Mouse (Mus musculus): Measurements from ENCODE around the gene Patl2. TPM values are rescaled to one million over a fixed set of nuclear protein-coding genes. Genes with fewer than 3 reads are reported as not detected.

Patl2 gene
- total and polyA plus RNA-seq, 3 experiments = not detected

DNA sequence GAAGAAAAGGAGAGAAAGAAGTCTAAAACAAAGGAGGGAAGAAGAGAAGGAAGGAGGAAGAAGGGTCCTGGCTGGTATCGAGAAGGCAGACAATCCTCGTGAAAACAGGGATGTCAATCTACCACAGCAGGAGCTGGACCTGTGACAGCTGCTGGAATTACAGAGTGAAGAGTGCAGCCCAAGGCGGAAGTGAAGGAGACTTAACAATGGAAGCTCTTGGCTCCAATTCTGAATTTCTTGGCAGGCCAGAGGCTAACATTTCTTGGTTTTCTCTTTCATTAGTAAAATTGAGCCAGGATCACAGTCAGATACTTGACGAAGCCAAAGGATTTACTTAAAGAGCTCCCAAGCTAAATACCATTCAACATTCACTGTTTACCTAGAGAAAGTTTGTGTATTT lies 99.5 kb downstream of the Patl2 start:
- dilution Hi-C loops (cut with MboI; ENCODE audit: extremely low pct_ligation_motif_present, extremely low pct_unique_long_range_greater_than_20kb, low sequenced_read_pairs) (no loop called here), in situ Hi-C loops (cut with MboI; ENCODE audit: low pct_ligation_motif_present, low pct_unique_long_range_greater_than_20kb, low sequenced_read_pairs) (no loop called here)
- Histone ChIP-seq H3K9me3 (replicated peaks; ENCODE audit: low read length) (no peaks in the 10 kb centered on the region), H3K36me3 (replicated peaks in 1 of 2; ENCODE audit: control insufficient read depth in 1 of 2, insufficient read depth in 1 of 2, low read length in 1 of 2) (peaks cover 44 to 86% of the 10 kb centered on the region in 2 experiments), H3K27ac (ENCODE audit: insufficient read depth, low read depth) (no peak overlapping the region), H3K9ac (ENCODE audit: insufficient read depth, low read depth) (no peak overlapping the region), H3K4me2 (ENCODE audit: insufficient read depth, low read depth, poor library complexity, severe bottlenecking) (no peak overlapping the region), H3K79me2 (replicated peaks; ENCODE audit: control insufficient read depth, extremely low read depth, insufficient read depth, poor library complexity, severe bottlenecking) (no peaks in the 10 kb centered on the region), H3K4me1 (ENCODE audit: control insufficient read depth in 1 of 2, insufficient read depth in 2 of 2) (no peaks in the 10 kb centered on the region), H3K4me3 (replicated peaks in 1 of 3; ENCODE audit: low read depth in 2 of 3, low read length in 2 of 3, poor library complexity in 1 of 3) (no peak overlapping the region), H3K27me3 (replicated peaks) (no peaks in the 10 kb centered on the region)
- DNase-seq (ENCODE audit: extremely low read depth) = no peak
- TF ChIP-seq USF1 (IDR thresholded peaks at IDR 0.05; ENCODE audit: low read depth, low read length) = no peak
- no peak for TF ChIP-seq UBTF (IDR thresholded peaks at IDR 0.05; ENCODE audit: low read depth, low read length)
- no peak for TF ChIP-seq ETS1 (conservative IDR thresholded peaks at IDR 0.05; ENCODE audit: low read depth, low read length)
- TF ChIP-seq NRF1 (IDR thresholded peaks at IDR 0.05; ENCODE audit: low read depth, low read length) = no peak
- no peak for TF ChIP-seq CHD2 (IDR thresholded peaks at IDR 0.05; ENCODE audit: low read length)
- TF ChIP-seq ZC3H11A (IDR thresholded peaks at IDR 0.05; ENCODE audit: low read depth, low read length) = no peak
- no peak for TF ChIP-seq USF2 (conservative IDR thresholded peaks at IDR 0.05; ENCODE audit: low read depth, low read length)
- TF ChIP-seq BHLHE40 (IDR thresholded peaks at IDR 0.05; ENCODE audit: low read depth, low read length) = no peak
- TF ChIP-seq MAX (IDR thresholded peaks at IDR 0.05; ENCODE audit: low read length) = no peak
- TF ChIP-seq IRF4 (IDR thresholded peaks at IDR 0.05; ENCODE audit: low read depth, low read length) = no peak
- TF ChIP-seq TCF12 (IDR thresholded peaks at IDR 0.05; ENCODE audit: low read depth, low read length) = no peak
- no peak for TF ChIP-seq HCFC1 (IDR thresholded peaks at IDR 0.05; ENCODE audit: low read depth, low read length)
- TF ChIP-seq POLR2AphosphoS2 (IDR thresholded peaks at IDR 0.05; ENCODE audit: low read depth, low read length) = no peak
- no peak for TF ChIP-seq PAX5 (IDR thresholded peaks at IDR 0.05; ENCODE audit: low read length)
- TF ChIP-seq JUN (IDR thresholded peaks at IDR 0.05; ENCODE audit: insufficient read depth, low read depth, low read length) = no peak
- no peak for TF ChIP-seq MAFK (IDR thresholded peaks at IDR 0.05; ENCODE audit: insufficient replicate concordance, low read length)

DNA sequence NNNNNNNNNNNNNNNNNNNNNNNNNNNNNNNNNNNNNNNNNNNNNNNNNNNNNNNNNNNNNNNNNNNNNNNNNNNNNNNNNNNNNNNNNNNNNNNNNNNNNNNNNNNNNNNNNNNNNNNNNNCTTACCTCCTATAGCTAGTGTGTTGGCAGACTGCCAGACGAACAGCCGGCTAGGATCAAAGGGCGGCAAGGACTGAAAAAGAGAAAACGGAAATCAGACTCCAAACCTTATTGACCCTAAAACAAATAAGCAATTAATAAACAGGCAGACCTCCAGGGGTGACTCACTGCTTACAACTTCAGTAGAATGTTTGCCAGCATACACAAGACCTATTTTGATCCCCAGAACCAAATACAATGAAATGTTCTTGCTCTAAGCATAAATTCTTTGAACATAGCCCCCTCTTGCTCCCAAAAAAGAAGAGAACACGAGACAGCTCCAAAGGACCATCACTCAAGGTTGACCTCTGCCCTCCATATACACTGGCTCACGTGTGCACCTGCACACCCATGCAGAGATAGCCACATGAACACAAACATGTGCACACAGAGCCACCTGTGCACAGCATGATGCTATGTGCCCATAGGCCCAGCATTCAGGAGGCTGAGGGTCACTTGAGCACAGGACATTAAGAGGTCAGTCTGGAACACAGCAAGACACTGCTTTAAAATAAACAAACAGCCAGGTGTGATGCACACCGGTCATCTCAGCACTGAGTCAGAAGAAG lies 104.1 kb downstream of the Patl2 start:
- no peak overlapping the region for H3K9ac ChIP-seq (ENCODE audit: insufficient read depth, low read depth)
- H3K9me3 ChIP-seq (replicated peaks; ENCODE audit: low read length) = no peaks in the 10 kb centered on the region
- H3K36me3 ChIP-seq (replicated peaks in 1 of 2; ENCODE audit: control insufficient read depth in 1 of 2, insufficient read depth in 1 of 2, low read length in 1 of 2) = peaks cover 56 to 86% of the 10 kb centered on the region in 2 experiments
- H3K79me2 ChIP-seq (replicated peaks; ENCODE audit: control insufficient read depth, extremely low read depth, insufficient read depth, poor library complexity, severe bottlenecking) = no peaks in the 10 kb centered on the region
- TF ChIP-seq ZNF384 (IDR thresholded peaks at IDR 0.05; ENCODE audit: low read depth, low read length) = no peak
- TF ChIP-seq CHD2 (IDR thresholded peaks at IDR 0.05; ENCODE audit: low read length) = no peak
- TF ChIP-seq MEF2A (IDR thresholded peaks at IDR 0.05; ENCODE audit: borderline replicate concordance, low read depth, low read length) = no peak
- TF ChIP-seq SMC3 (IDR thresholded peaks at IDR 0.05; ENCODE audit: low read depth, low read length) = no peak
- TF ChIP-seq MAX (IDR thresholded peaks at IDR 0.05; ENCODE audit: low read length) = no peak
- TF ChIP-seq IRF4 (IDR thresholded peaks at IDR 0.05; ENCODE audit: low read depth, low read length) = no peak
- no peak for TF ChIP-seq USF1 (IDR thresholded peaks at IDR 0.05; ENCODE audit: low read depth, low read length)
- no peak for TF ChIP-seq MYC (IDR thresholded peaks at IDR 0.05; ENCODE audit: low read depth, low read length)
- no peak for TF ChIP-seq TCF12 (IDR thresholded peaks at IDR 0.05; ENCODE audit: low read depth, low read length)
- TF ChIP-seq SIN3A (IDR thresholded peaks at IDR 0.05; ENCODE audit: low read length) = no peak
- no peak for TF ChIP-seq MAZ (IDR thresholded peaks at IDR 0.05; ENCODE audit: low read depth, low read length)
- no peak for TF ChIP-seq ZMIZ1 (IDR thresholded peaks at IDR 0.05; ENCODE audit: low read depth, low read length)
- TF ChIP-seq BHLHE40 (IDR thresholded peaks at IDR 0.05; ENCODE audit: low read depth, low read length) = no peak
- no peak for TF ChIP-seq MAFK (IDR thresholded peaks at IDR 0.05; ENCODE audit: insufficient replicate concordance, low read length)
- no peak for TF ChIP-seq JUND (conservative IDR thresholded peaks at IDR 0.05; ENCODE audit: low read depth, low read length)
- TF ChIP-seq USF2 (conservative IDR thresholded peaks at IDR 0.05; ENCODE audit: low read depth, low read length) = no peak
- TF ChIP-seq UBTF (IDR thresholded peaks at IDR 0.05; ENCODE audit: low read depth, low read length) = no peak
- TF ChIP-seq RCOR1 (conservative IDR thresholded peaks at IDR 0.05; ENCODE audit: low read depth, low read length) = no peak
- TF ChIP-seq NRF1 (IDR thresholded peaks at IDR 0.05; ENCODE audit: low read depth, low read length) = no peak
- TF ChIP-seq ELF1 (IDR thresholded peaks at IDR 0.05; ENCODE audit: low read depth, low read length) = no peak
- H3K4me1 ChIP-seq (ENCODE audit: control insufficient read depth in 1 of 2, insufficient read depth in 2 of 2) = no peaks in the 10 kb centered on the region
- dilution Hi-C loops (cut with MboI; ENCODE audit: extremely low pct_ligation_motif_present, extremely low pct_unique_long_range_greater_than_20kb, low sequenced_read_pairs) (no loop called here), in situ Hi-C loops (cut with MboI; ENCODE audit: low pct_ligation_motif_present, low pct_unique_long_range_greater_than_20kb, low sequenced_read_pairs) (no loop called here)
- H3K4me2 ChIP-seq (ENCODE audit: insufficient read depth, low read depth, poor library complexity, severe bottlenecking) = no peak overlapping the region
- H3K27me3 ChIP-seq (replicated peaks) = no peaks in the 10 kb centered on the region
- H3K27ac ChIP-seq (ENCODE audit: insufficient read depth, low read depth) = no peak overlapping the region
- no peak for DNase-seq (ENCODE audit: extremely low read depth)
- H3K4me3 ChIP-seq (replicated peaks in 1 of 3; ENCODE audit: low read depth in 2 of 3, low read length in 2 of 3, poor library complexity in 1 of 3) = no peak overlapping the region
